Mouse (Mus musculus): ENCODE data around the gene Als2. TPM values are rescaled to one million over a fixed set of nuclear protein-coding genes. Genes with fewer than 3 reads are reported as not detected.

Als2 gene
- polyA plus RNA-seq, 1 experiment from 2014 or later = 22.5 TPM

GRCm38 (mm10) chr1:59247602-59248001, 10.6 kb upstream of the Als2 start:
- Histone ChIP-seq H3K4me3 (no peak overlapping the region), H3K9me3 (no peaks in the 10 kb centered on the region), H3K27ac (replicated peaks) (no peak overlapping the region), H3K4me1 (no peaks in the 10 kb centered on the region), H3K36me3 (no peaks in the 10 kb centered on the region), H3K9ac (replicated peaks) (no peak overlapping the region), H3K4me2 (replicated peaks) (no peak overlapping the region), H3K27me3 (no peaks in the 10 kb centered on the region)
- 0 out of 2 replicates have a peak, but pooled peaks have one; percentile 52 for ATAC-seq (ENCODE audit: low FRiP score, low read depth)
- WGBS = 6% methylated on average over 9 of the region's 9 CpGs

GRCm38 (mm10) chr1:59243770-59244169, 6.7 kb upstream of the Als2 start:
- no peak for ATAC-seq (ENCODE audit: low FRiP score, low read depth)
- Histone ChIP-seq H3K9ac (replicated peaks) (no peak overlapping the region), H3K36me3 (no peaks in the 10 kb centered on the region), H3K4me1 (no peaks in the 10 kb centered on the region), H3K4me3 (no peak overlapping the region), H3K9me3 (no peaks in the 10 kb centered on the region), H3K4me2 (replicated peaks) (no peak overlapping the region), H3K27me3 (no peaks in the 10 kb centered on the region), H3K27ac (replicated peaks) (no peak overlapping the region)
- 49% methylated on average over 2 of the region's 2 CpGs for WGBS

GRCm38 (mm10) chr1:59237614-59238211, 682 bp upstream of the Als2 start:
- H3K36me3 ChIP-seq = no peaks in the 10 kb centered on the region
- peak; percentile 17; the same call in 1 of the 2 replicates for ATAC-seq (ENCODE audit: low FRiP score, low read depth)
- H3K4me3 ChIP-seq = peak overlapping the region; percentile 81
- H3K9ac ChIP-seq (replicated peaks) = peak overlapping the region; percentile 79; the same call in 1 of the 2 replicates
- H3K9me3 ChIP-seq = no peaks in the 10 kb centered on the region
- no peaks in the 10 kb centered on the region for H3K27me3 ChIP-seq
- peak overlapping the region; percentile 43; the same call in 1 of the 2 replicates for H3K27ac ChIP-seq (replicated peaks)
- 0 out of 2 replicates have a peak, but pooled peaks cover 5% of the 10 kb centered on the region for H3K4me1 ChIP-seq
- WGBS = 1% methylated on average over 19 of the region's 19 CpGs
- H3K4me2 ChIP-seq (replicated peaks) = peak overlapping the region; percentile 69

GRCm38 (mm10) chr1:59229187-59229586, 7.8 kb downstream of the Als2 start:
- Histone ChIP-seq H3K27me3 (no peaks in the 10 kb centered on the region), H3K9me3 (no peaks in the 10 kb centered on the region), H3K4me2 (replicated peaks) (no peak overlapping the region), H3K36me3 (peaks cover 6% of the 10 kb centered on the region; the same call in 1 of the 2 replicates), H3K27ac (replicated peaks) (no peak overlapping the region), H3K9ac (replicated peaks) (no peak overlapping the region), H3K4me1 (no peaks in the 10 kb centered on the region), H3K4me3 (no peak overlapping the region)
- ATAC-seq (ENCODE audit: low FRiP score, low read depth) = no peak
- WGBS = 43% methylated on average over 4 of the region's 4 CpGs

- ATAC-seq (ENCODE audit: low FRiP score, low read depth) = no peak
- peaks cover 6% of the 10 kb centered on the region; the same call in 1 of the 2 replicates for H3K36me3 ChIP-seq
- 86% methylated on average over 7 of the region's 7 CpGs for WGBS
- no peak overlapping the region for H3K4me3 ChIP-seq
- no peaks in the 10 kb centered on the region for H3K4me1 ChIP-seq
- no peaks in the 10 kb centered on the region for H3K9me3 ChIP-seq
- no peak overlapping the region for H3K4me2 ChIP-seq (replicated peaks)
- H3K9ac ChIP-seq (replicated peaks) = no peak overlapping the region
- H3K27ac ChIP-seq (replicated peaks) = no peak overlapping the region
- no peaks in the 10 kb centered on the region for H3K27me3 ChIP-seq
These were observed 8.5 kb downstream of the Als2 start for GRCm38 (mm10) chr1:59228552-59228951.

- Histone ChIP-seq H3K4me1 (no peaks in the 10 kb centered on the region), H3K27ac (replicated peaks) (no peak overlapping the region)
These were observed 14.8 kb downstream of the Als2 start for GRCm38 (mm10) chr1:59222101-59222825.

GRCm38 (mm10) chr1:59221591-59221990, 15.4 kb downstream of the Als2 start:
- Histone ChIP-seq H3K4me1 (no peaks in the 10 kb centered on the region), H3K9me3 (no peaks in the 10 kb centered on the region), H3K27me3 (no peaks in the 10 kb centered on the region), H3K27ac (replicated peaks) (no peak overlapping the region), H3K9ac (replicated peaks) (no peak overlapping the region), H3K4me2 (replicated peaks) (no peak overlapping the region), H3K4me3 (no peak overlapping the region), H3K36me3 (no peaks in the 10 kb centered on the region)
- 96% methylated on average over 2 of the region's 2 CpGs for WGBS
- no peak for ATAC-seq (ENCODE audit: low FRiP score, low read depth)

More at GRCm38 (mm10) chr1:59222101-59222825, 14.8 kb downstream of the Als2 start:
- 94% methylated on average over 7 of the region's 7 CpGs for WGBS
- ATAC-seq (ENCODE audit: low FRiP score, low read depth) = no peak
- H3K27me3 ChIP-seq = no peaks in the 10 kb centered on the region
- H3K9ac ChIP-seq (replicated peaks) = no peak overlapping the region
- no peaks in the 10 kb centered on the region for H3K36me3 ChIP-seq
- H3K4me3 ChIP-seq = no peak overlapping the region
- no peaks in the 10 kb centered on the region for H3K9me3 ChIP-seq
- H3K4me2 ChIP-seq (replicated peaks) = no peak overlapping the region

- no peak overlapping the region for H3K4me2 ChIP-seq (replicated peaks)
- WGBS = 58% methylated on average over 3 of the region's 3 CpGs
- H3K9ac ChIP-seq (replicated peaks) = no peak overlapping the region
- H3K27ac ChIP-seq (replicated peaks) = no peak overlapping the region
- H3K36me3 ChIP-seq = peaks cover 5% of the 10 kb centered on the region; the same call in 1 of the 2 replicates
- H3K9me3 ChIP-seq = no peaks in the 10 kb centered on the region
- no peak overlapping the region for H3K4me3 ChIP-seq
- H3K4me1 ChIP-seq = no peaks in the 10 kb centered on the region
- no peaks in the 10 kb centered on the region for H3K27me3 ChIP-seq
- no peak for ATAC-seq (ENCODE audit: low FRiP score, low read depth)
These were observed 16.7 kb downstream of the Als2 start for GRCm38 (mm10) chr1:59220371-59220770.

- H3K27me3 ChIP-seq = no peaks in the 10 kb centered on the region
These were observed 21.6 kb downstream of the Als2 start for GRCm38 (mm10) chr1:59215446-59215845.

GRCm38 (mm10) chr1:59212951-59213350, 24.1 kb downstream of the Als2 start:
- H3K27me3 ChIP-seq = no peaks in the 10 kb centered on the region
- no peak overlapping the region for H3K4me3 ChIP-seq
- H3K36me3 ChIP-seq = peaks cover 25% of the 10 kb centered on the region
- no CpG with 5 or more reads among the region's 1 CpGs for WGBS
- no peak overlapping the region for H3K9ac ChIP-seq (replicated peaks)
- no peaks in the 10 kb centered on the region for H3K9me3 ChIP-seq
- no peaks in the 10 kb centered on the region for H3K4me1 ChIP-seq
- no peak overlapping the region for H3K27ac ChIP-seq (replicated peaks)
- ATAC-seq (ENCODE audit: low FRiP score, low read depth) = no peak
- no peak overlapping the region for H3K4me2 ChIP-seq (replicated peaks)

More at GRCm38 (mm10) chr1:59215446-59215845, 21.6 kb downstream of the Als2 start:
- Histone ChIP-seq H3K27ac (replicated peaks) (no peak overlapping the region), H3K4me3 (no peak overlapping the region), H3K4me1 (no peaks in the 10 kb centered on the region), H3K4me2 (replicated peaks) (no peak overlapping the region), H3K36me3 (peaks cover 15% of the 10 kb centered on the region), H3K9me3 (no peaks in the 10 kb centered on the region), H3K9ac (replicated peaks) (no peak overlapping the region)
- 93% methylated on average over 11 of the region's 11 CpGs for WGBS
- ATAC-seq (ENCODE audit: low FRiP score, low read depth) = no peak

GRCm38 (mm10) chr1:59212076-59212779, 24.8 kb downstream of the Als2 start:
- Histone ChIP-seq H3K9ac (replicated peaks) (no peak overlapping the region), H3K4me2 (replicated peaks) (no peak overlapping the region), H3K9me3 (no peaks in the 10 kb centered on the region), H3K27me3 (no peaks in the 10 kb centered on the region), H3K36me3 (peaks cover 25% of the 10 kb centered on the region), H3K4me3 (no peak overlapping the region), H3K27ac (replicated peaks) (no peak overlapping the region), H3K4me1 (no peaks in the 10 kb centered on the region)
- 83% methylated on average over 5 of the region's 5 CpGs for WGBS
- no peak for ATAC-seq (ENCODE audit: low FRiP score, low read depth)

- H3K9me3 ChIP-seq = no peaks in the 10 kb centered on the region
- H3K4me3 ChIP-seq = no peak overlapping the region
- H3K9ac ChIP-seq (replicated peaks) = no peak overlapping the region
- no peaks in the 10 kb centered on the region for H3K27me3 ChIP-seq
- no peak for ATAC-seq (ENCODE audit: low FRiP score, low read depth)
- H3K4me2 ChIP-seq (replicated peaks) = no peak overlapping the region
- H3K4me1 ChIP-seq = no peaks in the 10 kb centered on the region
- no peak overlapping the region for H3K27ac ChIP-seq (replicated peaks)
- WGBS = 89% methylated on average over 4 of the region's 4 CpGs
- H3K36me3 ChIP-seq = peaks cover 25% of the 10 kb centered on the region
These were observed 25.4 kb downstream of the Als2 start for GRCm38 (mm10) chr1:59211651-59212050.

Data from midbrain, embryonic 12.5 days (tissue).